Mouse (Mus musculus) gastrocnemius, postnatal 14 days (tissue): ENCODE results near the gene Alx3. TPM values are rescaled to one million over a fixed set of nuclear protein-coding genes. Genes with fewer than 3 reads are reported as not detected.

ENCODE experiments used
- DNase-seq: peaks from one replicate; pipeline ENCODE4 v3.0.0; 2021; ENCODE audit warnings: mixed read lengths
- intact Hi-C: fragments of 180-260 bp; cut with DNase I; formaldehyde crosslinking; loops from one replicate; pipeline ENCODE4 v1.15.1; 2025; ENCODE audit warnings: low total_unique reads
- total RNA-seq, 2 experiments: library from RNA; stranded (reverse); gene quantifications; 2 replicates each; pipeline ENCODE4 v1.2.3; 2021

The Alx3 gene
- total RNA-seq, 2 experiments from 2014 or later, result not detected

GRCm38 (mm10) chr3:107654861-107655260 is 60.0 kb downstream of the Alx3 start:
- intact Hi-C loops, result no loop called here

More at GRCm38 (mm10) chr3:107654861-107655260, 60.0 kb downstream of the Alx3 start:
- DNase-seq, result no peak

Other genes starting within 250 kb of the Alx3 start
- 10 to 100 TPM; 49.3 to 51.9 TPM for gene Kcnc4, start 135.5 kb upstream of the Alx3 start, total RNA-seq
- under 1 TPM; 0.55 to 0.60 TPM for gene Slc6a17, start 77.0 kb upstream of the Alx3 start, total RNA-seq
- gene Ubl4b, start 40.0 kb upstream of the Alx3 start, total RNA-seq, result not detected
- gene Gm10961, start 36.3 kb downstream of the Alx3 start, total RNA-seq, result not detected
- 10 to 100 TPM; 16.9 to 19.5 TPM for gene Strip1, start 36.7 kb downstream of the Alx3 start, total RNA-seq
- gene Ahcyl1, start 101.5 kb downstream of the Alx3 start, total RNA-seq, result 10 to 100 TPM; 37.5 to 38.9 TPM
- 10 to 100 TPM in 1 of 2 experiments, 1 to 10 TPM in 1; 7.9 to 10.9 TPM for gene Csf1, start 165.4 kb downstream of the Alx3 start, total RNA-seq